Mouse (Mus musculus) stomach, adult 2 months (tissue): ENCODE measurements around the gene Mob3c. TPM values are rescaled to one million over a fixed set of nuclear protein-coding genes. Genes with fewer than 3 reads are reported as not detected.

Experiments
- polyA plus RNA-seq: library from polyadenylated mRNA; depleted of rRNA; stranded (reverse); fragments of >200 nt; gene quantifications from 2 replicates; pipeline ENCODE4 v1.2.3, GENCODE M21; 2012; rRNA removed

Gene Mob3c
- 6.3 and 6.8 TPM in 2 replicates for polyA plus RNA-seq

GRCm38 (mm10) chr4:115827888-115828571 is at the start of gene Mob3c:
TSS of gene Mob3c (plus strand) at chr4:115828092.

GRCm38 (mm10) chr4:115780918-115781317 is 47.0 kb upstream of the Mob3c start, which contains the start of gene Tex38:
TSS of gene Tex38 (minus strand) at chr4:115781018.

GRCm38 (mm10) chr4:115784769-115785510 is 43.0 kb upstream of the Mob3c start, which contains the start of gene Atpaf1:
TSS of gene Atpaf1 (plus strand) at chr4:115784812.

GRCm38 (mm10) chr4:115838696-115839641 is 11.1 kb downstream of the Mob3c start, which contains the start of gene Mknk1:
TSS of gene Mknk1 (plus strand) at chr4:115839198.

DNA sequence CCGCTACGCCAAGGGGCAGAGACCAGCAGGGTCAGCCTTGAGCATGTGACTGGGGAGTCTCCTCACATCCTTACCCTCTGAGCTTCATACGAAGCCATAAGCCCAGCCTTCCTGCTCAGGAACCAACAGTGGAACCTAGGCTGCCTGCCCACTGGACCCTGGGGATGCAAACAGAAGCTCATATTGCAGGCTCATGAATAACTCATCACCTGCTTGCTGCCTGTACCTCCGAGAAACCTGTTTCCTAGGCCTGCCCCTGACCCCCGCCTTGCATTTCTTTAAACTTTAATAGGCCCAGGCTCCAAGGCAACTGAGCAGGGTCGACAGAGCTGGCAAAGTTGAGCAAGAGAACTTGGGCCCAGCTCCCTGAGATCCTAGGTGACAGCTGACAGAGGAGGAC is 56.1 kb downstream of the Mob3c start, which contains the start of gene Kncn:
TSS of gene Kncn (plus strand) at position 379 of the 400 bp plus-strand sequence.

Other genes with a start within 250 kb of the Mob3c start
- gene Cyp4a32, start 227.1 kb upstream of the Mob3c start, polyA plus RNA-seq = 0.14 and 0.26 TPM in 2 replicates
- 5.7 and 8.5 TPM in 2 replicates for gene Cyp4b1, start 180.4 kb upstream of the Mob3c start, polyA plus RNA-seq
- 5.6 and 5.9 TPM in 2 replicates for gene Efcab14, start 90.3 kb upstream of the Mob3c start, polyA plus RNA-seq
- not detected in 2 replicates for gene Tex38, start 47.1 kb upstream of the Mob3c start, polyA plus RNA-seq
- gene Atpaf1, start 43.3 kb upstream of the Mob3c start, polyA plus RNA-seq = 7.7 and 18.9 TPM in 2 replicates
- 12.3 and 17.2 TPM in 2 replicates for gene Mknk1, start 11.1 kb downstream of the Mob3c start, polyA plus RNA-seq
- not detected in 2 replicates for gene Kncn, start 56.3 kb downstream of the Mob3c start, polyA plus RNA-seq
- not detected in 2 replicates for gene 6430628N08Rik, start 62.6 kb downstream of the Mob3c start, polyA plus RNA-seq
- gene Dmbx1, start 111.8 kb downstream of the Mob3c start, polyA plus RNA-seq = 1.2 and 1.4 TPM in 2 replicates
- 10.2 and 10.4 TPM in 2 replicates for gene Faah, start 189.8 kb downstream of the Mob3c start, polyA plus RNA-seq
- 2.1 and 2.2 TPM in 2 replicates for gene Nsun4, start 225.8 kb downstream of the Mob3c start, polyA plus RNA-seq
- gene Uqcrh, start 247.0 kb downstream of the Mob3c start, polyA plus RNA-seq = 31.4 and 43.3 TPM in 2 replicates
- 45.8 and 46.0 TPM in 2 replicates for gene Lrrc41, start 247.2 kb downstream of the Mob3c start, polyA plus RNA-seq